Mouse (Mus musculus) cerebellum, adult 11-12 months (tissue): ENCODE data around the gene Rusc2.

ENCODE experiments used
- DNase-seq: peaks from one replicate; pipeline ENCODE4 v3.0.0; 2022

Rusc2 gene

DNA sequence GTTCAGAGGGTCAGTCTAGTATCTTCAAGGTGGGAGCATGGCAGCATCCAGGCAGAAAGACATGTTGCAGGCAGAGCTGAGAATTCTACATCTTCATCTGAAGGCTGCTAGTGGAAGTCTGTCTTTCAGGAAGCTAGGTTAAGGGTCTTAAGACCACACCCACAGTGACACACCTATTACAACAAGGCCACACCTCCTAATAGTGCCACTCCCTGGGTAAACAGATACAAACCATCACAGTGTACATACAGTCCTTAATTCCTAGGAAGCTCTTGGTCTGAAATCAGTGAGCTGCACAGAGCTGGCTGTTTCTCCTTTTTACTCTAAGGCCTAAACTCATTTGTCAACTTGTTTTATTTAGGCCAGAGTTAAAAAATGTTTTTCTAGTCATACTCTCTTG, 5.2 kb downstream of the Rusc2 start:
- DNase-seq = no peak

DNA sequence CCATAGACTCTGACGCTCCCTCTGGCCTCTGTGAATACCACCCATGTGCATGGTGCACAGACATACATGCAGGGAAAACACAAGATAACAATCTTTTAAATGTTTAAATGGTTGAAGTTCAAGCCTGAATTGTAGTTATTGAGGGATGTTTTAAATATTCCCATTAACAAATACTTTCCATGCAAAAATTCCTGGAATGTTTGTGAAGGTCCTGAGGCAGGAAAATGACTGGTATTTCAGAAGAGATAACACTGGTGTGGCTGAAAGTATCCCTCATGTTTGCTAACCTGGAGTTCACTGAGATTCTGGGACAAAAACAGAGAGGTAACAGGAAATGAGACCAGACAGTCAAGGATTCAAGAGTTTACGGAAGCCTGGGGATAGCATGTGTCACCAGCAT, 7.6 kb downstream of the Rusc2 start:
- DNase-seq = no peak

GRCm38 (mm10) chr4:43389845-43390440, 8.2 kb downstream of the Rusc2 start:
- no peak for DNase-seq

DNA sequence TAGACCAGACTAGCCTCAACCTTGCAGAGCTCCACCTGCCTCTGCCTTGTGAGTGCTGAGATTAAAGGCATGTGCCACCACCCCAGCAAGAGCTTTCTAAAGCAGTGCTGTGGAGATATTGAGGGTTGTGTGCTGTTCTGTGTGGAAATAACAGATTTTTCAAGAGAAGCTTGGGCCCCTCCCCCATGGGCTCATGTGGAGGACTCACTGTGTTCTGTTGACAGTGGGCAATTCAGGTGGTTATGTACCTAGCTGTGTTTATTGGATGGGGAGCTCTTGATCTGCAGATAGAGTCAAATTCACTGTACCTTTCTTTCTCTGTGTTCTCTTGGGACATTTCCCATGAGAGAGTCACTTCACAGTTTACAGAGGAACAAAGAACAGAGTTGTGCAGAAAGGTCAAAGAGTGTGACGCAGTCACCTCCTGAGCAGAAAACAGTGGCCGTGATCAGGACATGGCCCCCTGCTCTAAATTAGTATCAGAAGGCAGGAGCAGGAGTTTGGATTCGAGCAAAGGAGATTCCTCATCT, 9.8 kb downstream of the Rusc2 start:
- DNase-seq = no peak

GRCm38 (mm10) chr4:43394345-43394891, 12.6 kb downstream of the Rusc2 start:
- peak; percentile 72 for DNase-seq

GRCm38 (mm10) chr4:43395147-43395546, 13.4 kb downstream of the Rusc2 start:
- no peak for DNase-seq

GRCm38 (mm10) chr4:43395836-43396235, 14.1 kb downstream of the Rusc2 start:
- DNase-seq = no peak

- no peak for DNase-seq
These were observed 14.6 kb downstream of the Rusc2 start for GRCm38 (mm10) chr4:43396381-43396780.

- no peak for DNase-seq
These were observed 16.2 kb downstream of the Rusc2 start for GRCm38 (mm10) chr4:43398014-43398413.

DNA sequence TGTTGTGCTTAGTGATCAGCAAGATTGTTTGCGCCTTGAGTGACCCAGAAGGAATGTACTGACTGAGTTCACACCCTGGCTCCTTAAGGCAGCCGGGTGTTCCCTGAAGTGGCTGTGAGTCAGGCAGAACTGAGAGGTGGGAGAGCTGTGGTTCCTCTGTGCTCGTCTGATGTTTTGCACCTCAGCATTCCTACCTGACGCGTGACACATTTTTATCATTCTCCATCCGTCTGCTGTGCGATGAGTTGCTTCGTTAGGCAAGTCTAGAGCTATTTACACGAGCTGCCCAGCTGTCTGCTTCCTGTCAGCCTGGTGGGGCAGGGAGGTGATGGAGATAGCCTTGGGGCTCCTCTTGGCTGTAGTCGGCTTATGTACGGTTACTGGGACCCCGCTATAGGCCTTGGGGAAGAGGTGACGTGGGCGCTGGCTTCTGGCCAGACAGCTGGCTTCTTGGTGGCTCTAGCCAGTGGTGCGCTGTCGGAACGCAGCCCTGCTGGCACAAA, 17.1 kb downstream of the Rusc2 start:
- peak; percentile 45 for DNase-seq

- DNase-seq = no peak
These were observed 17.8 kb downstream of the Rusc2 start for GRCm38 (mm10) chr4:43399391-43400131.

DNA sequence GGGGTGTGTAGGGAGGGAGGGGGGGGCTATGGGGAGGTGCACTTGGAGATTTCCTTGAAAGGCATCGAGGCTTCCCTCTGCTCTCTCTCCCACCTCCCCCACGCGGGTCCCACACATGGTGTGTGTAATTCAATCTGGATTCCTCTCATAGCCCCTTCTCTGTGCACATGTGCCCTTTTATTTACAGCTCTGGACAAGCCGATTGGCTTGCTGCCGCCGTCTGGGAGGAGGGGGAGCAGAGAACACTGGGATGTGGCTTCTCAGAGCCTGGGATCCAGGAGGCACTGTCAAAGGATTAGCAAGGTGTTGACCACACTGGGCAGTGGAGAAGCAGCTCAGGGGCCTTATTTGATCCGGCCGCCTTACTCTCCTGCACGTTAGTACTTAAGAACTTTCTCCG, 19.2 kb downstream of the Rusc2 start:
- no peak for DNase-seq

DNA sequence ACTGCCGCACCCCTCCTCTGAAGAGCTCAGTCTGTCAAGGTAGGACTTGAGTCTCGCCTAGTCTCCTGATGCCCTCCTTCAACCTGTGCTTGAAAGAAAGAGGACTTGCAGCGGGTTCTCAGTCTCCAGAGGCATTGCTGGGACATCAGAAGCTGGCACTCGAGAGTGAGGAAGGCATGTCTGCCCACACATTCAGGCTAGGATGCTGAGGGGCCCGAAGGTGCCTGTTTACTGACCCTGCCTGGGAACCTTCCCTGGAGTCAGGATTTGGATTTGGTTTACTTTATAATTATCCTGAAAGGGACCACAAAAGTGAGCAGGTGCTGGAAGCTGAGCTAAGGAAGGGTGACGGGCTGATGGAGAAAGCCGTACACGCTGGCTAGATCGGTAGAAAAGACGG, 19.7 kb downstream of the Rusc2 start:
- DNase-seq = no peak

DNA sequence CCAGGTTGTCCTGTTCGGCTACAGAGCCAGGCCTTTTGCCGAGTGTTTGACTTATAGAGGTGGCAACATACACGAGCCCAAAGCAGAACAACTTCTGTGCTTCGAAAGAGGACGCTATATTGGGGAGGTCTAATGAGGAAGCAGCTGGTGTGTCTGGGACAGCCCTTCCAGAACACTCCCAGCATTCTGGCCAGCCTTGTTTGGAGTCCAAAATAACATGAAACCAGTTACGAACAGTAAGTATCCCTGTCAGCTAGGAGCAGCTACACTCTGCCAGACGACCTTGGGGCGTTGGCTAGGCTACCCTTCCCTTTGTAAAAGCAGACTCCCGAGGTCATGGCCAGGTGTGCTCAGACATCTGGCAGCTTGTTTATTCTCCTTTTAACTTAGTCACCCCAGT, 20.4 kb downstream of the Rusc2 start:
- DNase-seq = no peak

GRCm38 (mm10) chr4:43404697-43405096, 22.9 kb downstream of the Rusc2 start:
- DNase-seq = no peak

DNA sequence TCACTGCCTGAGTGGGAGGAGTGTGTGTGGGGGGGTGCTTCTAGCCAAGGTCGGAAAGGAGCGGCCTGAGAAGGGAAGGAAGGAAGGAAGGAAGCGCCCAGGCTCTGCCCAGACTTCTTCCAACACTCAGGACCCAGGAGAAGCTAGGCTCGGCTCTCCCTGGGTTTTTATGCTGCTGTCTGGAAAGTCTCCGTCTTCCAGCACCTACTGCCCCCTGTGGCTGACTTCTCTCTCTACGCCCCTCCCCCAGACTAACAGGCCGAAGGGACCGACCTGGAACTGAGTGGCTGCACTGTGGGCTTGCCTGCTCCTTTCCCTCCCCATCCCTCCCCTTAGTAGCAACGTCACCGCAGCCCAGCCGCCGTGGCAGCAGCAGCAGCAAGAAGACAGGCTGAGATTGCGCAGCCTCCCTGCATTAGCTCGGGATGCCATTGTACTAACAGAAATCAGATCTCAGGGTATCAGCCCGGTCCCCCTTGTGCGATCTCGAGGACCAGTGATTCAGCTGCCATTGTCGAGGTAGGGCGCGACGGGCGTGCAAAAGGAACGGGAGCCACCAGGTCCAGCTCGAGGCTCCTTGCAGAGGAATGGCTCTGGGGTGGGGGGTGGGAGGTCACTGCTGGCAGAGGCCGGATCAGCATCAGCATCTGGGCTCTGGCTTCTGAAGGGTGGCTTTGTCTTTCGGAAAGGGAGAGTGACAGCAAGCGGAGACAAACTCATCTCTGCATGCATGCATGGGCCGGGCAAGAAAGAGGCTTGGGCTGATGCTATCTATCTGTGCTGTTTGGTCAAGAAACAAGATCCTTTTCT, 24.6 kb downstream of the Rusc2 start:
- peak; percentile 67 for DNase-seq

- DNase-seq = no peak
These were observed 25.5 kb downstream of the Rusc2 start for GRCm38 (mm10) chr4:43407071-43407920.

DNA sequence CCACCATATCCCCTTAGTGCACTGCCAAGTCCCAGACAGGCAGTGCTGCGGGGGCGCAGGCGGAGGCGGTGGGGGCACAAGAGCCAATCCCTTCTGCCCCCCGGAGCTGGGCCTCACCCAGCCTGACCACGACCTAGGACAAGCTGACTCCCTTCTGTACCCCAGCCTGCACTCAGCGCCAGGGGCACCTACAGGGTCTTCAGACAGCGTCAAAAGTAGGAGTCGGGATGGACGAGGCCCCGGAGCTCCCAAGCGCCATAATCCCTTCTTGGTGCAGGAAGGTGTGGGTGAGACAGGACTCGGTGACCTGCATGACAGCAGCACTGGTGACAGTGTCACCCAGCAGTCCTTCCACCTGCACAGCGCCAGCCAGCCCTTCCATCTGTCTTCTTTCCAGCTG, 33.0 kb downstream of the Rusc2 start:
- no peak for DNase-seq

GRCm38 (mm10) chr4:43415221-43416070, 33.7 kb downstream of the Rusc2 start:
- no peak for DNase-seq

DNA sequence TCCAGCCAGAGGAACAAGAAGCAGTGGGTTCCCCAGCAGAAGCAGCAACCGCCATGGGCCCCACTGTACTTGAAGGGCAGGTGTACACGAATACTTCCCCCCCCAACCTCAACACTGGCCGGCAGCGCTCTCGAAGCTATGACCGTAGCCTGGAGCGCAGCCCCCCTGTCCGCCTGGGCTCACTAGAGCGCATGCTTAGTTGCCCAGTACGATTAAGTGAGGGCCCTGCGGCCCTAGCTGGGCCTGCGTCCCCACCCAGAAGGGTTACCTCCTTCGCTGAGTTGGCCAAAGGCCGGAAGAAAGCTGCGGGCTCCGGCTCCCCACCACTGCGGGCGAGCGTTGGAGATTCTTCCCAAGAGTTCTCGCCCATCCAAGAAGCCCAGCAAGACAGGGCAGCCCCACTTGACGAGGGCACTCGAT, 34.3 kb downstream of the Rusc2 start:
- DNase-seq = no peak
